Mouse (Mus musculus) kidney, embryonic 14.5 days (tissue): ENCODE measurements around the gene Ssh3. TPM values are rescaled to one million over a fixed set of nuclear protein-coding genes. Genes with fewer than 3 reads are reported as not detected.
A peak's percentile ranks its signal among the peaks of the same experiment; 100 is the strongest.

Experiments used
- ATAC-seq: fragments of 200-750 bp; cut with Nextera tagmentation; 2 replicates; pipeline ENCODE4 v1.8.0; 2017; ENCODE audit warnings: moderate number of reproducible peaks, mild to moderate bottlenecking, moderate TSS enrichment, moderate library complexity; ENCODE audit not compliant: low FRiP score, low TSS enrichment
- H3K27ac ChIP-seq: fragments of 300-500 bp; sonication (generic); 2 replicates; pipeline ENCODE4 v1.5.1; 2014; ENCODE audit warnings: low read depth, mild to moderate bottlenecking, low read length, moderate library complexity, mixed read lengths
- H3K27me3 ChIP-seq: fragments of 300-500 bp; sonication (generic); 2 replicates; pipeline ENCODE4 v1.6.1; 2014; ENCODE audit warnings: mild to moderate bottlenecking, low read length; ENCODE audit not compliant: control insufficient read depth, insufficient read depth
- H3K36me3 ChIP-seq: fragments of 300-500 bp; sonication (generic); 2 replicates; pipeline ENCODE4 v1.6.1; 2014; ENCODE audit warnings: low read length, mixed read lengths; ENCODE audit not compliant: control insufficient read depth, insufficient read depth
- H3K4me1 ChIP-seq: fragments of 300-500 bp; sonication (generic); 2 replicates; pipeline ENCODE4 v1.6.1; 2014; ENCODE audit warnings: low read length, mixed read lengths; ENCODE audit not compliant: control insufficient read depth, insufficient read depth
- H3K4me2 ChIP-seq: fragments of 300-500 bp; sonication (generic); replicated peaks from 2 replicates; pipeline ENCODE4 v1.6.1; 2014; ENCODE audit warnings: low read depth, mild to moderate bottlenecking, low read length
- H3K4me3 ChIP-seq: fragments of 300-500 bp; sonication (generic); 2 replicates; pipeline ENCODE4 v1.5.1; 2014; ENCODE audit warnings: mild to moderate bottlenecking, low read length
- H3K9ac ChIP-seq: fragments of 300-500 bp; sonication (generic); 2 replicates; pipeline ENCODE4 v1.6.1; 2014; ENCODE audit warnings: low read depth, mild to moderate bottlenecking, low read length, moderate library complexity
- H3K9me3 ChIP-seq: fragments of 300-500 bp; sonication (generic); 2 replicates; pipeline ENCODE4 v1.6.1; 2016; ENCODE audit warnings: low read length; ENCODE audit not compliant: control insufficient read depth
- WGBS: fragments of 180-500 bp; shearing (Covaris S2); extraction: QIAGEN DNeasy Blood & Tissue Kit; methylation state at CpG from one replicate; pipeline ENCODE4 v1.1.7; 2014; 5-methylcytosine and 5-hydroxymethylcytosine counted together
- polyA plus RNA-seq: library from polyadenylated mRNA; unstranded; fragments of >200 nt; fragmentation: Nextera tagmentation; extraction: Ambion mirVana; gene quantifications from 2 replicates; pipeline ENCODE4 v1.2.1, GENCODE M21; 2014

Ssh3 gene
- polyA plus RNA-seq, 1 experiment from 2014 or later = 13.0 TPM

GRCm38 (mm10) chr19:4304251-4304821 is 35.4 kb upstream of the Ssh3 start:
- Histone ChIP-seq H3K27ac (no peak overlapping the region), H3K4me1 (peaks cover 54% of the 10 kb centered on the region), H3K4me2 (peak overlapping the region; percentile 90), H3K4me3 (peak overlapping the region; percentile 98), H3K27me3 (no peaks in the 10 kb centered on the region), H3K36me3 (no peaks in the 10 kb centered on the region), H3K9ac (no peak overlapping the region; the same call in 1 of the 2 replicates), H3K9me3 (no peaks in the 10 kb centered on the region)
- 73% methylated on average over 5 of the region's 5 CpGs for WGBS
- ATAC-seq = no peak

- no peak for ATAC-seq
- Histone ChIP-seq H3K4me3 (no peak overlapping the region), H3K27ac (no peak overlapping the region), H3K9ac (no peak overlapping the region), H3K4me1 (peaks cover 54% of the 10 kb centered on the region), H3K36me3 (no peaks in the 10 kb centered on the region), H3K9me3 (no peaks in the 10 kb centered on the region), H3K4me2 (no peak overlapping the region), H3K27me3 (no peaks in the 10 kb centered on the region)
- 98% methylated on average over 5 of the region's 5 CpGs for WGBS
Measured at GRCm38 (mm10) chr19:4303640-4303995, 34.6 kb upstream of the Ssh3 start.

- H3K27me3 ChIP-seq = no peaks in the 10 kb centered on the region
- H3K9me3 ChIP-seq = no peaks in the 10 kb centered on the region
- no peak for ATAC-seq
- H3K27ac ChIP-seq = peak overlapping the region; percentile 84; the same call in 1 of the 2 replicates
- H3K4me3 ChIP-seq = no peak overlapping the region
- H3K36me3 ChIP-seq = no peaks in the 10 kb centered on the region
- H3K9ac ChIP-seq = peak overlapping the region; percentile 35; the same call in 1 of the 2 replicates
- peak overlapping the region; percentile 38 for H3K4me2 ChIP-seq
- WGBS = 64% methylated on average over 7 of the region's 7 CpGs
- peaks cover 54% of the 10 kb centered on the region for H3K4me1 ChIP-seq
Measured at GRCm38 (mm10) chr19:4302936-4303639, 34.1 kb upstream of the Ssh3 start.

- Histone ChIP-seq H3K4me2 (peak overlapping the region; percentile 38), H3K9ac (peak overlapping the region; percentile 35; the same call in 1 of the 2 replicates), H3K27me3 (no peaks in the 10 kb centered on the region), H3K27ac (peak overlapping the region; percentile 84), H3K36me3 (no peaks in the 10 kb centered on the region), H3K9me3 (no peaks in the 10 kb centered on the region), H3K4me1 (peaks cover 54% of the 10 kb centered on the region), H3K4me3 (peak overlapping the region; percentile 12)
- ATAC-seq = peak; percentile 5; the same call in 1 of the 2 replicates
- WGBS = 26% methylated on average over 21 of the region's 21 CpGs
Measured at GRCm38 (mm10) chr19:4301735-4302651, 33.0 kb upstream of the Ssh3 start.

- H3K4me2 ChIP-seq = peak overlapping the region; percentile 38
- H3K4me1 ChIP-seq = peaks cover 54% of the 10 kb centered on the region
- WGBS = 70% methylated on average over 11 of the region's 11 CpGs
- peak overlapping the region; percentile 84 for H3K27ac ChIP-seq
- no peaks in the 10 kb centered on the region for H3K36me3 ChIP-seq
- no peaks in the 10 kb centered on the region for H3K9me3 ChIP-seq
- H3K9ac ChIP-seq = 0 out of 2 replicates have a peak overlapping the region, but pooled peaks have one; percentile 35
- no peaks in the 10 kb centered on the region for H3K27me3 ChIP-seq
- H3K4me3 ChIP-seq = peak overlapping the region; percentile 12; the same call in 1 of the 2 replicates
- no peak for ATAC-seq
Measured at GRCm38 (mm10) chr19:4300852-4301734, 32.1 kb upstream of the Ssh3 start.

- 49% methylated on average over 7 of the region's 7 CpGs for WGBS
- Histone ChIP-seq H3K4me1 (peaks cover 54% of the 10 kb centered on the region), H3K9ac (0 out of 2 replicates have a peak overlapping the region, but pooled peaks have one; percentile 4), H3K27me3 (no peaks in the 10 kb centered on the region), H3K4me2 (no peak overlapping the region), H3K36me3 (no peaks in the 10 kb centered on the region), H3K9me3 (no peaks in the 10 kb centered on the region), H3K27ac (peak overlapping the region; percentile 11; the same call in 1 of the 2 replicates), H3K4me3 (no peak overlapping the region)
- no peak for ATAC-seq
Measured at GRCm38 (mm10) chr19:4300271-4300704, 31.3 kb upstream of the Ssh3 start.

- 78% methylated on average over 6 of the region's 6 CpGs for WGBS
- ATAC-seq = no peak
- Histone ChIP-seq H3K9me3 (no peaks in the 10 kb centered on the region), H3K27me3 (no peaks in the 10 kb centered on the region), H3K36me3 (no peaks in the 10 kb centered on the region; the same call in 1 of the 2 replicates), H3K27ac (no peak overlapping the region; the same call in 1 of the 2 replicates), H3K4me1 (peaks cover 49% of the 10 kb centered on the region), H3K4me2 (no peak overlapping the region), H3K9ac (no peak overlapping the region), H3K4me3 (no peak overlapping the region)
Measured at GRCm38 (mm10) chr19:4299574-4300270, 30.7 kb upstream of the Ssh3 start.
